Mouse (Mus musculus) Muller cell, postnatal 12 days (primary cell): ENCODE data around the gene Yipf6.
"Not testable (repeated sequence)": the region's sequence is repeated elsewhere in the genome, so short reads cannot be mapped to it uniquely, and the experiment has no call there.

Experiments
- DNase-seq: peaks from one replicate; pipeline ENCODE4 v3.0.0-alpha.2; 2015; ENCODE audit errors: inconsistent ontology term

Yipf6 gene

DNA sequence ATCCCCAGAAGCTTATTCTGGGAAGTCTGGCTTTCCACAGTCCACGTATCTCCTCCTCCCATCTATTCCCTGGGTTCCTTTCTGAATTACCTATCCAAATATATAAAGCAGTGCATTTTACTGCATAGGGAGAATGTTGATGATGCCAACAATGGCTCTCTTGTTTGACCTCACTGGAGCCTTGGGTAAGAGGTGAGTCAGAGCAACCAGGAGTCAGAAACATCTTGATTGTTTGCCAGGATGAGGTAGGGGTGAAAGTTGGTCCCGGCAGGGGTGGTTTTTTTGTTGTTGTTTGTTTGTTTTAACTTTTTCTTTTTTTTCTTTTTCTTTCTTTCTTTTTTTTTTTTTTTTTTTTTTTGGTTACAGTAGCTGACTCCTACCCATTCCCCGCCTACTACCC lies at the start of gene Yipf6:
Gene Yipf6, plus strand, starts transcription at position 216 of the 400 bp plus-strand sequence.
- DNase-seq = peak; percentile 23

- DNase-seq = no peak
These were observed 46.1 kb upstream of the Yipf6 start for GRCm38 (mm10) chrX:98890072-98890405.

GRCm38 (mm10) chrX:98890406-98891116 lies 45.6 kb upstream of the Yipf6 start, which contains the start of gene Ophn1:
Gene Ophn1 (minus strand): TSS chrX:98891025.
- peak; percentile 71 for DNase-seq

DNA sequence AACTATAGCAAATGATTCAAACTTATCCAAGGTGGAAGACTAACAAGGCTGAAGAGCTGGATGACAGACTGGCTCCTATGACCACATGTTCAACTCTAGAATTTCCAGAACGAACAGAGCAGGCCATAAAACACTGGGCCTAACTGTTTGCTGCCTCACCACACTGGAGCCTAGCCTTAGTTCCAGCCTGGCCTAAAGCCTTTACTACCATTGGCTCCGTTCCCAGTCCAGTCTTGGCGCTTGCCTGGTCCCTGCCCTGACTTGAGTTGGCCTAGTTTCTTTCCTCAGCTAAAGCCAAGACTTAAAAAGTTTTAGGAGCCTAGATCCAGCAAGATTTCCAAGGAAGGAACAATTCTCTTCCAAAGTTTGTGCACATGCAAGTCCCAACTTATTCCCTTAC lies 37.8 kb upstream of the Yipf6 start:
- peak; percentile 20 for DNase-seq

GRCm38 (mm10) chrX:98904226-98904625 lies 31.9 kb upstream of the Yipf6 start:
- DNase-seq = no peak

DNA sequence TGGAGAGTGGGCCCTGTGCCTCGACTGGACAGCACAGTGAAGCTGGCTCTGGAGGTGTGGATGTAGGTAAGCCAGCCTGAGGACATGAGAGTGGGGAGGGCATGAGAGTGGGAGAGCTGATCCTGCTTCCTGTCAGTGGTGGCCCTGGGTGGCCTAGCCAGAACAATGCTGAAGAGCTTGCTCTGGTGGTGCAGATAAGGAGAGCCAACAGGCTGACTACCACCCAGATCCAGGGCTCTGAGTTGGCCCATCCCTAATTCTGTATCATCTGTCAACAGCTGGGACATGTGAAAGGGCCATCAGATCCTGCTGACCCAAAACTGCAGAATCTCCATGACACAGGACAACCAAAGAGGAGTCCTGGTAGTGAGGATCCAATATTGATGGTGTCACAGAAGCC lies 27.2 kb upstream of the Yipf6 start:
- no peak for DNase-seq

DNA sequence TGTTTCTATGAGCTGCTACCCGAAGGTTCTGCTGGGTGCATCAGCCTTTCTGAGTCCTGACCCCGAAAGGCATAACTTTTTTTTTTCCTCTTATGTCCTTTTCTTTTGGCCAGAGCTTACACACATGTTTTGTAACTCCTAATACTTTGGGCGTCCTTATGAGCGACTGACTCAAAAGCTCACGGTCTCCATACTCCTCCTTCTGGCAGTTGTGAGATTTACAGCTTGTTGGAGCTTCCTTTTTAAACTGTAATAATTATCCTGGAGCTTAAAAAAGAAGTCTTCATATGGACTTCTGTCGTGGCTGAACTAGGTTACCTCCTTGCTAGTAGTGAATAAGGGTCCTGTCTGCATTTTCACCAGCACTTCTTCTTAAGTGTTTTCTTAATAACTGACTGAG lies 16.7 kb upstream of the Yipf6 start:
- DNase-seq = peak; percentile 30

GRCm38 (mm10) chrX:98936707-98937554 lies 815 bp downstream of the Yipf6 start:
- DNase-seq = peak; percentile 94

DNA sequence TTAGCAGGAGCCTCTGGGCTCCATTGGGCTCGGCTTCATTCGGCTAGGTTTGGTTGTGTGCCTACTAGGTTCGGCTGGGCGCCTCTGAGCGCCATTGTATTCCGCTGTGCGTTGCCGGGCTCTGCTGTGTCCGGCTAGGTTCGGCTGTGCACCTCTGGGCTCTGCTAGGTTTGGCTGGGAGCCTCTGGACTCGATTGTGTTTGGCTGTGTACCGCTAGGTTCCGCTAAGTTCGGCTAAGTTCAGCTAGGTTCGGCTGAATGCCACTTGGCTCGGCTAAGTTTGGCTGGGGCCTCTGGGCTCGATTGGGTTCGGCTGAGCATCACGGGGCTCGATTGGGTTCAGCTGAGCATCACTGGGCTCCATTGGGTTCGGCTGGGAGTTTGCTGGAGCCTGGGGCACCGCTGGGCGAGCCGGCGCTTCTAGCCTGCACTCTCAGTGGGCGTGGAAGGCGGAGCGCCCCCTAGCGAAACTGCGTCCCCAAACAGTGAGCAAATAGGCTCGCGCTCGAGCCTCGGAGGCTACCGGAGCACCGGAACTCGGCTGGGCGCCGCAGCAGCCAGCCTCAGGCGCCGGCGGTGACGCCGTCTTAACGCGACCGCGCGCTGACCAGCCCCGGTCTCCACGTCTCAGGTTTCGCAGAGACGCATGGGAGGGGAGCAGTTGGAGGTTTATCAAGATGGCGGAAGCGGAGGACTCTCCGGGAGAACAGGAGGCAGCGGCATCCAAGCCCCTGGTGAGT lies 1.6 kb downstream of the Yipf6 start:
- DNase-seq = peak; percentile 94

DNA sequence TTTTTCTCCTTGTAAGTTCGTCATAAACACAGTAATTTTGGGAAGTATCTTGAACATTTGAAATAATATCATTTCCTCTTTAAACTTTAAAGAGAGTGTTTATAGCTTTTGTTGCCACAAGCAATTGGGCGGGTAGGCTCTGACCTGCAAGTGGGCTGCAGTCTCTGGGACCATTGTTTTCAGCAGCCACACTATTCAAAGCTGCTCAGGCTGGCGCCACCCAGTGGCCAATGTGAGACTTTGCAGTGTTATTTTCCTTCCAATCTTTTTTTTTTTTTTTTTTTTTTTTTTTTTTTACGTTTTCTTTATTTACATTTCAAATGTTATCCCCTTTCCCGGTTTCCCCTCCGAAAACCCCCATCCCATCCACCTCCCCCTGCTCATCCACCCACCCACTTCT lies 17.8 kb downstream of the Yipf6 start:
- DNase-seq = peak; percentile 9

DNA sequence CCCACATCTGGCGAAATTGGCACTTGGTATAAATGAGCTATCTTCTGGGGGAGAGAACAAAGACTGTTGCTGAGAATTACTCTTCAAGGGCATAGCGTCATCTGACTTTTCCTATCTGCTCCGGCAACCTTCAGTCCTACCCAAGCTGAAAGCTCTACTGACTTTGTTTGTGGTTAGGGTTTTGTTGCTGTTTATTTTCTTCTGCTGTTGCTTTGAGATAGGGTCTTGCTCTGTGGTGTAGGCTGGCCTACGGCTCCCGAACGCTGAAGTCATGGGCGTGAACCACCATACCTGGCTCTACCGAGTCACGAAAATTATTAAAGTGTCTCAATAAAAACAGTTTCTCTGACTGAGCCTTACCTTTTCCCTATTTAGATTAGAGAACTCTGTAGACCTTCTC lies 22.2 kb downstream of the Yipf6 start:
- DNase-seq = no peak

GRCm38 (mm10) chrX:98959050-98959449 lies 22.9 kb downstream of the Yipf6 start:
- DNase-seq = no peak

- no peak for DNase-seq
These were observed 27.6 kb downstream of the Yipf6 start for GRCm38 (mm10) chrX:98963742-98964141.

GRCm38 (mm10) chrX:98964513-98964912 lies 28.4 kb downstream of the Yipf6 start:
- no peak for DNase-seq

DNA sequence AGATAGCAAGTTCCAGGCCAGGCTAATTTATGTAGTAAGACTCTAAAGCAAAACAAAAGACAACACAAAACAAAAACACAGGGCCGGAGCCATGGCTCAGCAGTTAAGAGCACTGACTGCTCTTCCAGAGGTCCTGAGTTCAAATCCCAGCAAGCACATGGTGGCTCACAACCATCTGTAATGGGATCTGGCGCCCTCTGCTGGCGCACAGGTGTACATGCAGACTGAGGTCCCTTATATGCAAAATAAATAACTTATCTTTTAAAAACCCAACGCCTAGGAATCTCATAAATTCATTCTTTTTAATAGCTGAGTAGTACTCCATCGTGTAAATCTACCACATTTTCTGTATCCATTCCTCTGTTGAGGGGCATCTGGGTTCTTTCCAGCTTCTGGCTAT lies 50.5 kb downstream of the Yipf6 start:
- not testable (repeated sequence) for DNase-seq

DNA sequence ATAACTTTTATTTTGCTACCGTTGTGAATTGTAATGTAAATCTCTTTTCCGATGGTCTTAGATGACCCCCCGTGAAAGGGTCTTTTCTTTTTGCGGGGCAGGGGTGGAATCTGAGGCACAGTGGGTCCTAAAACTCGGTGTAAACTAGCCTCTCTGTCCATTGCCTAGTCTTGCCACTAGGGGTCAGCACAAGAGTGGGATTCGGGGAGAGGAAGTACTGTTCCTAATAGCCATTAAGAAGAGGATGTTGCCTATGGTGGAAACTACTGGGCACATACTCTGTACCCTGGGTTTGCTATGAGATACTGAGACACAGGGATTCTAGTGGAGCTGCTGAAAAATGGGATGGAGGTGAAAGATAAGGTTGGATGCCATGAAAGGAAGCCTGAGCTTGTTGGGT lies 53.5 kb downstream of the Yipf6 start:
- peak; percentile 20 for DNase-seq
